Mouse (Mus musculus) A20 (cell line): ENCODE data around the gene Mgat4a.

ENCODE experiments used
- DNase-seq: peaks from one replicate; pipeline ENCODE4 v3.0.0-alpha.2; 2011; ENCODE audit warnings: low read depth, low spot score

The Mgat4a gene

GRCm38 (mm10) chr1:37495698-37496321 lies 45.0 kb downstream of the Mgat4a start:
- DNase-seq, result peak; percentile 79

- DNase-seq, result no peak
Observed at GRCm38 (mm10) chr1:37495104-37495503, 45.7 kb downstream of the Mgat4a start.

- DNase-seq, result peak; percentile 89
Observed at GRCm38 (mm10) chr1:37491672-37492071, 49.1 kb downstream of the Mgat4a start.

DNA sequence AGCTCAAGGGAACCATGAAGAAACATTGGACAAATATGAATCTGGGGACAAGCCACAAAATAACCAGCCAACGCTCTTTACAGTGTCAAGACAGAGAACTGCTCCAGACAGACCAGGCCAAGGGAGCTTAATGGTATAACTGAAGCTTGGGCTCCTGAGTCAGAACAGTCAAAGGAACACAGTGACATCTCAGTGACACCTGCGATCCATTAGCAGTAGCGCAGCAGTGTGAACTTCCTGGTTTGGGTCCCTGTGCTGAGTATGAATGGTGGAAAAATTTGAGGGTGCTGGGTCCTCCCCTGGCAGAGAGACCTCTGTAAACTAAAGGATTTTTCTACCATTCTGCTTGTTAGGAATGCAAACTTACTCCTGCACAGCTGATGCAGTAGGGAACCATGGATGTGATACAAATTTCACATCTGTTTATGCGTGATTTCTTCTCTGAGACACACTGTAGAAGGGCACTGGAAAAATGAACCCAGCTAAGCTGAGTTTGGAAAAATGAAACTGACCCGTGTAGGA lies 50.1 kb downstream of the Mgat4a start:
- DNase-seq, result peak; percentile 68

DNA sequence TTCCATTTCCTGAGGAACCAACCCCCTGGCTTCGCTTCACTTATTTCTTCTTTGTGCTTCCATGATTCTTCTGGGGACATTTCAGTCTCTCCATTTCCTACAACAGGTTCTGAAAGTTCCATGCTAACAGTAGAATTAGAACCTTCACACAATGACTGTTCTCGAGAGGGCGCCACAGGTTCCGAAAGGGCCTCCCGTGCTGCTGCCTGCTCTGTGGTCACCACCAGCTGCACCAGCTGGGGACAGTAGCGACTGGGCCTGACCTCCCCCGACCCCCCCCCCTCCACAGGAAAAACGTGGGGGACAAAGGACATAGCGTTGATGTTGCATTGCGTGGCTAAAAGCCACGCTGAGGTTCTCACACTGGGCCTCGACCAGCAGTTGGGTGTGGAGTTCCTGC lies 52.3 kb downstream of the Mgat4a start:
- no peak for DNase-seq

GRCm38 (mm10) chr1:37486994-37487393 lies 53.8 kb downstream of the Mgat4a start:
- no peak for DNase-seq

GRCm38 (mm10) chr1:37486439-37486838 lies 54.4 kb downstream of the Mgat4a start:
- peak; percentile 59 for DNase-seq

GRCm38 (mm10) chr1:37484612-37485011 lies 56.2 kb downstream of the Mgat4a start:
- no peak for DNase-seq

DNA sequence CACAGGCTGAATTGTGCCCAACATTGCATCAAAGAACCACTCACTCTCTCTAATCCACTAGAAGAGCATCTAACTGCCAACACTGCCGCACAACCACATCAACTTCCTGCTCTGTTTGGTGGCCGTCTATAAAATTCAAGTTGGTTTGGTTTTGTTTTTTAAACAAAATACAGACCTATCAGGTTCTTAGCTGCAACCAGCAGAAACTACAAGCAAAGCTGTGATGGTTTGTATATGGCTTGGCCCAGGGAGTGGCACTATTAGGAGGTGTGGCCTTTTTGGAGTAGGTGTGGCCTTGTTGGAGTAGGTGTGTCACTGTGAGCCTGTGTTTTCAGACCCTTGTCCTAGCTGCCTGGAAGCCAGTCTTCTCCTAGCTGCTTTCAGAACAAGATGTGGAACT lies 59.5 kb downstream of the Mgat4a start:
- no peak for DNase-seq

DNA sequence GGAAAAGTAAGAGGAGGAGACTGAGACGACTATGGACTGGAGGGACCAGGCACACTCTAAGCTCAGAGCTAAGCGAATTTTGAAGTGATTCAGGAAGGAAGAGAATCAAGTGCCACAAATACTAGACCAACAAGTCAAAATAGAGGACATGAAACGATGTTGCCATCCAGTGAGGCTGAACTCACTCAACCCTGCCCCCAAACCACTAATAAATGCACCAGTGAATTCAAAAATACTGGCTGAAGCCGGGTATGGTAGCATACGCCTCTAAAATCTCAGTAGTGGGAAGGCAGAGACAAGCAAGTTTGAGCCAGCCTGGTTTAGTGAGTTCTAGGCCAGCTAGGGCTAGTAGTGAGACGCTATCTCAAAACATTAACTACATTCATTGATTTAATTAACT lies 60.1 kb downstream of the Mgat4a start:
- DNase-seq, result peak; percentile 45

- DNase-seq, result no peak
Observed at GRCm38 (mm10) chr1:37479759-37480158, 61.1 kb downstream of the Mgat4a start.

- no peak for DNase-seq
Observed at GRCm38 (mm10) chr1:37479074-37479473, 61.7 kb downstream of the Mgat4a start.

- no peak for DNase-seq
Observed at GRCm38 (mm10) chr1:37478416-37478815, 62.4 kb downstream of the Mgat4a start.

GRCm38 (mm10) chr1:37477928-37478327 lies 62.9 kb downstream of the Mgat4a start:
- peak; percentile 62 for DNase-seq

GRCm38 (mm10) chr1:37477250-37477649 lies 63.6 kb downstream of the Mgat4a start:
- no peak for DNase-seq

DNA sequence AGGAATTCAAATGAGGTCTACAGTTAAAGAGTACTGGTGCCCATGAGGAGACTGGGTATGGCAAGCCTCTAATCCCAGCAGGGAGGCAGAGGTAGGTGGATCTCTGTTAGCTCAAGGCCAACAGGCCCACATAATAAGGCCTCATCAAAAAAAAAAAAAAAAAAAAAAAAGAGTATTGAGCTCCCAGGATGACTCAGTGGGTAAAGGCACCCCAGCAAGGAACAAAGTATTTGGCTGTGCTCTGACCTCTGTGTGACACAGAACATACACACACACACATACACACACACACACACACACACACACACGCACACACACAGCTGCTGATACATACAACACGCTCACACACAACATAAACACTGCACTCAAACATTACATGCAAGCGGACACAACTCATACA lies 65.5 kb downstream of the Mgat4a start:
- DNase-seq, result no peak

DNA sequence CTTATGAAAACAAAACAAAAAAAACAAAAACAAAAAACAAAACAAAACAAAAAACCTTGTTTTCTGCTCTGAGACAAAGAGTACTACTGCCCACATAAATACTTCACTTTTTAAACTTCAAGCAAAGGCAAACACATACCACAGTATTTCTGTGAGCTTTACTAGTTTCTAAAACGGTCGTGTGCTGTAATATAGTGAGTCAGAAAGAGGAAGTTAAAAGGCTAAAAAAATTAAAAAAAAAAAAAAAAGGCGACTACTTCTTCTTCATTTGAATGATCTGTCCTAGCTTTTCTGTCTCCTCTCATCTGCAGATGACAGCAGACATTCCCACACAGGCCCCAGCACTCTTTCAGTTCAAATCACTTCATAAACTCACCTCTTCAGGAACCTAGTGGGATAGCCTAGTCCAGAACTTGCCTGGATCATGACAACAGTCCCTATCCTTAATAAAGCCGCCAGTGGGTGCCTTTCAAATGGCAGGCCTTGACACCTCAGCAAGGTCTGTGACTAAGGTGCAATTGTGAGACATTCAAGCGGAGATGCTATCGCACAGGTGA lies 66.1 kb downstream of the Mgat4a start:
- DNase-seq, result peak; percentile 88

- DNase-seq, result peak; percentile 85
Observed at GRCm38 (mm10) chr1:37474046-37474445, 66.8 kb downstream of the Mgat4a start.

GRCm38 (mm10) chr1:37473251-37473650 lies 67.6 kb downstream of the Mgat4a start:
- DNase-seq, result peak; percentile 68

GRCm38 (mm10) chr1:37471179-37472148 lies 69.4 kb downstream of the Mgat4a start:
- peak; percentile 55 for DNase-seq

- no peak for DNase-seq
Observed at GRCm38 (mm10) chr1:37469007-37469406, 71.8 kb downstream of the Mgat4a start.

GRCm38 (mm10) chr1:37467806-37468205 lies 73.0 kb downstream of the Mgat4a start:
- peak; percentile 59 for DNase-seq
